Mouse (Mus musculus) stomach, embryonic 14.5 days (tissue): ENCODE measurements around the gene Awat1. TPM values are rescaled to one million over a fixed set of nuclear protein-coding genes. Genes with fewer than 3 reads are reported as not detected.

Experiments used
- ATAC-seq: fragments of 200-750 bp; cut with Nextera tagmentation; 2 replicates; pipeline ENCODE4 v1.8.0; 2017; ENCODE audit warnings: low read depth, moderate TSS enrichment; ENCODE audit not compliant: insufficient number of reproducible peaks, insufficient read depth, low FRiP score
- H3K27ac ChIP-seq: fragments of 300-500 bp; sonication (generic); 2 replicates; pipeline ENCODE4 v1.5.1; 2014; ENCODE audit warnings: mild to moderate bottlenecking, low read length, moderate library complexity, mixed read lengths
- H3K27me3 ChIP-seq: fragments of 300-500 bp; sonication (generic); 2 replicates; pipeline ENCODE4 v1.6.1; 2014; ENCODE audit warnings: low read length, control low read depth, mixed read lengths; ENCODE audit not compliant: control insufficient read depth, insufficient read depth
- H3K36me3 ChIP-seq: fragments of 300-500 bp; sonication (generic); 2 replicates; pipeline ENCODE4 v1.6.1; 2014; ENCODE audit warnings: mild to moderate bottlenecking, control low read depth, low read length, moderate library complexity, mixed read lengths; ENCODE audit not compliant: control insufficient read depth, insufficient read depth
- H3K4me1 ChIP-seq: fragments of 300-500 bp; sonication (generic); 2 replicates; pipeline ENCODE4 v1.6.1; 2014; ENCODE audit warnings: low read length, control low read depth, mixed read lengths; ENCODE audit not compliant: control insufficient read depth, insufficient read depth
- H3K4me2 ChIP-seq: fragments of 300-500 bp; sonication (generic); replicated peaks from 2 replicates; pipeline ENCODE4 v1.6.1; 2014; ENCODE audit warnings: low read depth, low read length, control low read depth
- H3K4me3 ChIP-seq: fragments of 300-500 bp; sonication (generic); 2 replicates; pipeline ENCODE4 v1.5.1; 2014; ENCODE audit warnings: low read depth, low read length, control low read depth
- H3K9ac ChIP-seq: fragments of 300-500 bp; sonication (generic); replicated peaks from 2 replicates; pipeline ENCODE4 v1.6.1; 2014; ENCODE audit warnings: low read depth, mild to moderate bottlenecking, control low read depth, low read length, moderate library complexity, mixed read lengths
- H3K9me3 ChIP-seq: fragments of 300-500 bp; sonication (generic); 2 replicates; pipeline ENCODE4 v1.6.1; 2016; ENCODE audit warnings: low read depth, low read length, control low read depth; ENCODE audit not compliant: control insufficient read depth
- WGBS: fragments of 180-500 bp; shearing (Covaris S2); extraction: QIAGEN DNeasy Blood & Tissue Kit; methylation state at CpG from one replicate; pipeline ENCODE4 v1.1.7; 2014; 5-methylcytosine and 5-hydroxymethylcytosine counted together
- polyA plus RNA-seq: library from polyadenylated mRNA; unstranded; fragments of >200 nt; fragmentation: Nextera tagmentation; extraction: Ambion mirVana; gene quantifications from 2 replicates; pipeline ENCODE4 v1.2.1, GENCODE M21; 2014

The Awat1 gene
- polyA plus RNA-seq, 1 experiment from 2014 or later, result not detected

GRCm38 (mm10) chrX:100621366-100621765 is 49.3 kb downstream of the Awat1 start:
- 0 out of 2 replicates have a peak, but pooled peaks cover 4% of the 10 kb centered on the region for H3K4me1 ChIP-seq
- H3K27ac ChIP-seq, result no peak overlapping the region
- no peak overlapping the region for H3K4me3 ChIP-seq
- 58% methylated on average over 2 of the region's 2 CpGs for WGBS
- ATAC-seq, result no peak
- no peak overlapping the region for H3K4me2 ChIP-seq
- H3K9me3 ChIP-seq, result no peaks in the 10 kb centered on the region
- H3K36me3 ChIP-seq, result no peaks in the 10 kb centered on the region
- no peaks in the 10 kb centered on the region; the same call in 1 of the 2 replicates for H3K27me3 ChIP-seq
- H3K9ac ChIP-seq, result no peak overlapping the region

GRCm38 (mm10) chrX:100624242-100624641 is 52.2 kb downstream of the Awat1 start:
- no peaks in the 10 kb centered on the region for H3K36me3 ChIP-seq
- no peaks in the 10 kb centered on the region for H3K9me3 ChIP-seq
- H3K9ac ChIP-seq, result no peak overlapping the region
- no peak overlapping the region for H3K4me3 ChIP-seq
- ATAC-seq, result no peak
- H3K4me2 ChIP-seq, result no peak overlapping the region
- no peaks in the 10 kb centered on the region for H3K27me3 ChIP-seq
- 87% methylated on average over 4 of the region's 4 CpGs for WGBS
- no peak overlapping the region for H3K27ac ChIP-seq
- H3K4me1 ChIP-seq, result 0 out of 2 replicates have a peak, but pooled peaks cover 4% of the 10 kb centered on the region

- no peak for ATAC-seq
- no peaks in the 10 kb centered on the region for H3K9me3 ChIP-seq
- WGBS, result 44% methylated on average over 7 of the region's 7 CpGs
- 0 out of 2 replicates have a peak, but pooled peaks cover 4% of the 10 kb centered on the region for H3K4me1 ChIP-seq
- H3K9ac ChIP-seq, result peak overlapping the region; percentile 33; the same call in 1 of the 2 replicates
- no peaks in the 10 kb centered on the region for H3K27me3 ChIP-seq
- peak overlapping the region; percentile 52 for H3K4me2 ChIP-seq
- peak overlapping the region; percentile 55 for H3K4me3 ChIP-seq
- no peak overlapping the region for H3K27ac ChIP-seq
- H3K36me3 ChIP-seq, result no peaks in the 10 kb centered on the region
Observed at GRCm38 (mm10) chrX:100625146-100625545, 53.1 kb downstream of the Awat1 start.

DNA sequence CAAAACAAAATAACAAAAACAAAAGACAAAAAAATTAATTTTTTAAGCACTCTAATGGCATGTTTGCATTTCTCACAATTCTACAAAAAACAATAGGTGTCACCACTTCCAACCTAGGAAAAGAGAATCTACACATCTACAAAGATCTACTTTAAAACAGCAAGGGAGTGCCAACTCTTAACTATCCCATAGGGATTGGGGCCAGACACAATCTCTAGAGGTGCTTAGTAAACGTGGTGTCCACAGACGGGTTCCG is 53.4 kb downstream of the Awat1 start, which contains the start of gene Kif4:
Kif4 (plus strand) TSS at position 192 of the 256 bp plus-strand sequence.
- peak within 1 kb of the TSS; percentile 69; the same call in 1 of the 2 replicates for H3K27ac ChIP-seq
- 26% methylated on average over 3 of the region's 3 CpGs for WGBS
- H3K9ac ChIP-seq, result peak within 1 kb of the TSS; percentile 50; the same call in 1 of the 2 replicates
- ATAC-seq, result no peak
- no peaks in the 10 kb centered on the region for H3K36me3 ChIP-seq
- 0 out of 2 replicates have a peak, but pooled peaks cover 4% of the 10 kb centered on the region for H3K4me1 ChIP-seq
- H3K4me2 ChIP-seq, result peak within 1 kb of the TSS; percentile 56
- H3K27me3 ChIP-seq, result no peaks in the 10 kb centered on the region
- H3K4me3 ChIP-seq, result peak within 1 kb of the TSS; percentile 55
- no peaks in the 10 kb centered on the region for H3K9me3 ChIP-seq

GRCm38 (mm10) chrX:100625802-100626793 is 54.0 kb downstream of the Awat1 start, which contains the start of gene Pdzd11:
TSS of gene Pdzd11 (minus strand) at chrX:100626568.
- H3K9me3 ChIP-seq, result no peaks in the 10 kb centered on the region
- peak within 1 kb of the TSS; percentile 55 for H3K4me3 ChIP-seq
- no peaks in the 10 kb centered on the region for H3K36me3 ChIP-seq
- no peaks in the 10 kb centered on the region for H3K27me3 ChIP-seq
- peak within 1 kb of the TSS; percentile 50; the same call in 1 of the 2 replicates for H3K9ac ChIP-seq
- 0 out of 2 replicates have a peak, but pooled peaks cover 4% of the 10 kb centered on the region for H3K4me1 ChIP-seq
- H3K4me2 ChIP-seq, result peak within 1 kb of the TSS; percentile 56
- H3K27ac ChIP-seq, result peak within 1 kb of the TSS; percentile 69; the same call in 1 of the 2 replicates
- ATAC-seq, result peak; percentile 100
- 20% methylated on average over 61 of the region's 62 CpGs for WGBS

Other genes with a start within 250 kb of the Awat1 start
- 0.60 TPM in 1 of 2 replicates, not detected in the other for gene Otud6a, start 143.2 kb upstream of the Awat1 start, polyA plus RNA-seq
- gene Awat2, start 129.5 kb upstream of the Awat1 start, polyA plus RNA-seq, result 0.85 and 1.5 TPM in 2 replicates
- gene Igbp1, start 78.0 kb upstream of the Awat1 start, polyA plus RNA-seq, result 45.3 and 45.7 TPM in 2 replicates
- gene Dgat2l6, start 47.4 kb upstream of the Awat1 start, polyA plus RNA-seq, result not detected in 2 replicates
- not detected in 2 replicates for gene P2ry4, start 22.6 kb downstream of the Awat1 start, polyA plus RNA-seq
- gene Arr3, start 33.2 kb downstream of the Awat1 start, polyA plus RNA-seq, result not detected in 2 replicates
- gene Kif4, start 53.5 kb downstream of the Awat1 start, polyA plus RNA-seq, result 30.0 and 31.1 TPM in 2 replicates
- gene Pdzd11, start 54.3 kb downstream of the Awat1 start, polyA plus RNA-seq, result 85.5 and 96.6 TPM in 2 replicates
- 2.3 and 2.9 TPM in 2 replicates for gene Gdpd2, start 157.6 kb downstream of the Awat1 start, polyA plus RNA-seq
- gene Dlg3, start 195.5 kb downstream of the Awat1 start, polyA plus RNA-seq, result 9.6 and 14.5 TPM in 2 replicates